Mouse (Mus musculus): ENCODE results near the gene 3110018I06Rik.

3110018I06Rik gene

DNA sequence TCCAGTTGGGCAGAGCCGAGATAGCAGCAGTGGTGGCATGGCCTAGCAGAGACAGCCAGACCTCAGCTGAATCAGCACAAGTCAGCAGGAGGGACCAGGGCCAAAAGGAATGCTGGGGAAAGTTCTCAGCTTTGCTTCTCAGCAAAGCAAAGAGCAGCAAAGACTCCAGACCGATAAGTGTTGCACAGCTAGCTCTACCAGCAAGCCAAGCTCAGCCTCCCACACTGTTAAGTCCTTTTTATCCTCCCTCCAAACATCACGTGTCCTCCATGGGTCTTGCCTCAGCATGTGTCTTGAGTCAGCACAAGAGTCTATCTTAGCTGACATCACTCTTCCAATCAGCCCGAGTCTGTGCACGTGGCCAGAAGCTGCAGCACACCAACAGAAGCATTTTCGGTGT is at the start of gene 3110018I06Rik:
TSS of gene 3110018I06Rik (plus strand) at position 262 of the 400 bp plus-strand sequence.
- DNase-seq, result no peak

DNA sequence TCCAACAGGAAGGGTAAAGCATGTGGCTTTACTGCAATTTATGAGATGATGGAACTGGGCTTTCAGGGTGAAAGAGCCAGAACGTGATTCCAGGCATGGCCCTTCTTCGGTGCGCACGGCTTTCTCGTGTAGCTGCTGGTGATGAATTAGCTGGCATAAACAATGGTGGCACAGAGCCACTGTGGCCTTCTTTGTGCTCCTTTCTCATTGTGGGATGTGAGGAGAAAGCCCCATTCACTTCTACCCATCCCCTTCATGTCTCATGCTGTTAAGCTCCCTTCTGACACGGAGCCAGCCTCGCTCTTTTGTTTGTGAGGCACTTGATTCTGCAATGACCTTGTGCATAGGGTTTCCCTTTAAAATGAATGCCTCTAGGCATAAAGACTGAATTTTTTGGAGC is 43.8 kb upstream of the 3110018I06Rik start:
- no peak for DNase-seq

DNA sequence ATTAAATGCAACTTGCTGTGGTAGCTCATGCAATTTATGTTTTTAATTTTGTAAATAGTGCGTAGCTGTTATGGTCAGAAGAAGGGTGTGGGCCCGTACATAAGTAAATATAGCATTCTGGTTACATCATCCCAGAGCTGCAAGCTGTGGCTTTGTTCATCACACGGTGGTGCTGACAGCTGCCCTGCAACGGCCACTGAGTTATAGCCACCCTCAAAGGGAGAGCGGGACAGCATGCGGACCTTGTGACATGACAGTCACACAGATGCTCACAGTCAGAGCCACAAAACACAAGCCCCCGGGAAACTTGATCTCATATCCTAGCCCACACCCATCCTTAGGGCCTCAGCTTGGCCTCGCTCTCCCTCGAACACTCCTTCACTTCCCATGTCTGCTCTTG is 30.6 kb upstream of the 3110018I06Rik start:
- DNase-seq, result no peak

DNA sequence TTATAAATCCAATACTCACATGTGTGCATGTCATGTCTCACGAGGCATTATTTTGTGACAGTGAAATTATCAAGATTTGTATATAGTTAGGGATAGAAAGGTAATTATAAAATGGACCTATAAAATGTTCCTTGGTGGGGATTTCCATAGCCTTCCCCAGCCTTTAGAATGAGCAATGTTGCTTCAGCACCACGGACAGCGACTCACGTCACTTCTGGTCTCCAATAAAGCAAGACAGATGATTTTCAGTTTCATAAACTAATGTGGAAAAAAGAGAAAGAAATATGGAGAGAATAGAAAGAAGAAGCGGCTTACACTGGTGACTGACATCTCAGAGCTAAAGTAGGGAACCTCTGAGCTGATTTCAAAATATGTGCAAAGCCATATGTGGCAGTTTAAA is 23.7 kb upstream of the 3110018I06Rik start:
- no peak for DNase-seq

DNA sequence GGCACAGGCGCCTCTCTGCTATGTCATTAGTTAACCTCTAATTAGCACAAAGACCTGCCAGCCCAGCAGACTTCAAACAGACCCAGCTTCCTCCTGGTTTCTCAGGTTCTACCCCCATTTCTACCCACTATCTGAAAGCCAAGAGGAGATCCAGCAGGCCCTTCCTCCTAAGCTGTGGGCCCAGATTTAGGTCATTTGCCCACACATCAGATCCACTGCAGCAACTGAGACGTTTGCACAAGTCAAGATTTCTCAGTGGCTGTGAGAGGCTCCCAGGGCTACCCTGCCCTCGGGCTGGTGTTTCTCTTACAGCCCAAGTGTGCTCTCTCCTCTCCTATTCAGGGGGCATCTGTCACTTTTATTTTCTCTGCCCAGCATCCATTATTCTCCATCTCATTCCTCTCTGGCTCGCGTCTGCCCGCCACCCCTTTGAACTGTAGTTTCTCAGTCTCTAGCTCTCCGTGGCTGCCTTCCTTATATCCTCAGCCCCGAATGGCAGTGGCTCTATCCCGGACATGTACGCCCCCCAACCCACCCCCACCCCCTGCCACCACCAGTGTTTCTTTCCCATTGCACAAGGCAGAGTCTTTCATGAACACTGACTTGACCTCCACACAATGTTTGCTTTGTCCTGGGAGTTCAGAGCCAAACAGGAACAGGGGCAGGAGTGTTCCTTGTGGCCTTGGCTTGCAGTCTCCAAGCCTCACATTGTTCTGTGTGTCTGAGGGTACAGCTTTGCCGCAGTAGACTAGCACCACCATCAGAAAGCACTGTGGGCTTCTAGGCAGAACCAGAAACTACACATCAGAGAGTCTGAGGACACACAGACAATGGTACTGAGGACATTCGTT is 11.8 kb upstream of the 3110018I06Rik start:
- DNase-seq, result peak; percentile 22

DNA sequence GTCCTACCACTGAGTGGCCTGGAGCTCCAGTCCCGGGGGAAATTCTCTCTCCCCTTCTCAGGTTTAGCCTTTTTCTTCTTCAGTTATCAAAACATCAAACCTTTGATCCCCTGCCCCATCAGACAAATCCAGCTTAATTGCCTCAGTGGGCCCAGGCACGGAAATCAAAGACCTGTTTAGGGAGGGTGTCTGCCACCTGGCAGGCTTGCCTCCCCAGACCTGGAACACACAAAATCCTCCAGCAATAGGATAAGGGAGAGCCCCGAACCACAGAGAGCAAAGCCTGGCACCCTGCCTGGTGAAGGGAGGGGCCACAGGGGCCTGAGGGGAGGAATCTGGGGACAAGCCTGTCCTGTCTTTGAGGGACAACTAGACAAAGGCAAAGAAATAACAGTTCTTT is 9.1 kb upstream of the 3110018I06Rik start:
- DNase-seq, result no peak

DNA sequence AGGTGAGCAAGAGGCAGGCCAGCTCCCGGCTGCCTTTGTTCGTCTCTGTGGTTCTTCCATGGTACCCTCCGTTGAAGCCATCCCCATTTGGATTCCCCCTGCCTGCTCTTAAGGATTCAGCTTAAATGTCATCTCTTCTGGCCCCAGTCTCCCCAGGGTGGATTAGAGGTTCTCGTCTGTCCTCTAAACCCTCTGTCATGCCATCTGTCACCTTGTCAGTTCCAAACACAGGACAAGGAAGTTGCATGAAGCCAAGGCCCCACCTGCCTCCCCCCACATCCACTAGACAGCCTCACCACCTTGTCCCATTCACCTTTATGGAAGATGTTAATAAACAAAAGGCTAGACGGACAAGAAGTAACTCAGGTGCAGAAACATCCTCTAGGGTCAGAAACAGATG is 5.4 kb upstream of the 3110018I06Rik start:
- no peak for DNase-seq

DNA sequence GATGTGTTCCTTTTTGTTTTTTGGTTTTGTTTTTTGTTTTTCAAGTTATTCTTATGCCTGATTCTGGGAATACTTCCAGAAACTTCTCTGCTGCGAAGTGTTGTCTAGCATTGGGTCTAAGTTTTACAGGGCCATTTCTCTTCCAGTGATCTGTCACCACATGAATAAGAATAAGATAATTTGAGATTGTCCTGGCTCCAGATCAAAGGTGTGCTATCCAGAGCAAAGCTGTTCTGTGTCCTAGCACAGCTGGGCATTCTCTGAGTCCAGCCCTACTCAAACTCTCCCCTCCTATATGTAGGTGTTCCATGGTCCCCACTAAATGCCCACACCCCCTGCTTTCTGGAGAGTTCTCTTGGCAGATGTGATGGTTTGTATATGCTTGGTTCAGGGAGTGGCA is 2.9 kb downstream of the 3110018I06Rik start:
- DNase-seq, result no peak

DNA sequence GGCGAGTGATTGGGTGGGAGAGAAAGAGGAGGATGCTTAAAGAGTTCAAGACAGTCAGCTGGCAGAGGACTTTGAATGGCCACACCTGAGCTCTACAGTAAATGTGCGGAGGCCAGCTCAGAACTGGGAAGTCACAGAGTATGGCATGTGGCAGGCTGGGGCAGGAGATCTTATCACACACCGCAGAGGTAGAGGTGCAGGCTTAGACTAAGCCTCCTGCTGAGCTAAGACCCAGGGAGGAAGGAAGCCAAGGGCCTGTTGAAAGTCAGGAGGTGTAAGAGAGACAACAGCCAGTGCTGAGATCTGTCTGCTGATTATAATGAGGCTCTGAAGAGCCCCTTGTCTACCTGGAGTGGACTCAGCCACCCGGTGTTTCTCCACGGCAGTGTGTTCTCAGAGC is 8.5 kb downstream of the 3110018I06Rik start:
- DNase-seq, result no peak

DNA sequence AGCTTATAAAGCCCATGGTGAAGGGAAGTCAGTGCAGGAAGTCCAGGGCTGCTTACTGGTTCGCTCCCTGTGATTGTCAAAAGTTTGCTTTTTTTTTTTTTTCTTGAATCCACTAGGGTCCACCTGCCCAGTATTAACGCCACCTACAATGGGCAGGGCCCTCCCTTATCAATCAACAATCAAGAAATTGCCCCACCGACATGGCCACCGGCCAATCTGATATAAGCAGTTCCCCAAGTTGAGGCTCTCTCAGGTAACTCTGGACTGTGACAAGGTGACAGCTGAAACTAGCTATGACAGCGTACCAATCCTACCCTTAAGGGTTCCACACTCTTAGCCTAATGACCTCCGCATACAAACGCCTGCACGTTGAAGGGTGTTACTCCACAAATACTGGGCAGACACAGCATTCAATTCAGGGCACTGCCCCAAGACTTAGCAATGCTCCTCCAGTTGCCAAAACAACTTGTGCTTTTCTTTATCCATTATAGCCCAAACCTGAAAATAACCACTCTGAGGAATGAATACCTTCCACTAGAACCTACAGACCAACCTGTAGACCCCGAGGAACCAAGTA is 21.3 kb downstream of the 3110018I06Rik start:
- DNase-seq, result no peak

DNA sequence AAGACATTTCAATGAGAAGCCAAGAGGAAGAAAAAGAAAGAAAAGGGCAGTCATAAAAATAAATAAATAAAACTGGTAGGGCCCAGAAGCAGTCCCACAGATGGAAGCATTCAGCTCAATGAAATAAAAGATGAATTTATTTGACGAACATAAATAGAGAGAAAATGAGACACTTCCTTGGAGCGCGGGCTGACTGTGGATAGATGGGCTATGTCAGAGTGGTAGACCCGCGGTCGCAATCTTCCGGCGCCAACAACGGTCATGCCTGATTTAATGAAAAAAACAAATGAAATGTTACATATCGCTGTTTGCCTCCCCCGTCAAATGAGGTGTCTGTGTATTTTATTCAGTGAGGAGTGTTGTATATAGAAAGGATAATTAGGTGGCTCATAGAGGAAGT is 22.7 kb downstream of the 3110018I06Rik start:
- no peak for DNase-seq

DNA sequence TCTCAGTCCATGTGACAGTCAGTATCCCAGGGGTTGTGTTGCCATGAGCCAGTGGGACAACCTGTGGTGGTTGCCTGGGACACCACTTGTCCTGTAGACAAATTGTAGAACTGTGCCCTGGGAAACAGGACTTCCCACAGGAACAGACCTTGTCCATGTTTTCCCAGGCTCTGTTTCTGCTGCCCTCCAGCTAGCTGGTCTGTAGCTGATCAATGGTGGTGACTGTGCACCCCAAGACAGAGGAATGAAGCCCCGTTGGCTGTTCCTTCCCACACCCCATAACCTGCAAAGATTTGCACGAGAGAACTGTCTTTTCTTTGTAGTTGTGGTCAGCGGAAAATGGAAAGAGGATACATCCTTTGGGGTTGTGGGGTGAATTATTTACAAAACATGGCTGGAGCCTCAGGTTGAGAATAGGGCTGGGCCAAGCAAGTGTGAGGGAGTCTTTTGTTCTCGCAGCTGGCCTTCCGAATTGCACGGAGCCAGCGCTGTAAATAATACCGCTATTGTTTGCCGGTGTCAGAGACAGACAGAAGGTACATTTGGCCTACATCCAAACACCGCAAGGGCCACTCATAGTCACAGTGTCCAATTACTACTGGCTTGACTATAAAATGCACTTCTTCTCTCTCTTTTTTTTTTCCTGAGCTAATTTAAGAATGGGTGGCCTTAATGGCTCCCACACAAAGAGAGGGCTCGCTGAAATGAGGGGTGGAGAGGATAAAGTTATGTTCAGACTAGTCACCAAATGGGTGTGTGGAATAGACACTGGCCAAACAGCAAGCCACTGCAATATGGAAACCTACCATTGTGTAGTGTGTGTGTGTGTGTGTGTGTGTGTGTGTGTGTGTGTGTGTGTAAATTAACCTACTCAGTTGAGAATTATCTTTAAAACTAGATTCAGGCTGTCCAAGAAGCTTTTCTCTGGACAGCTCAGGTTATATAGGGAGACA is 28.1 kb downstream of the 3110018I06Rik start:
- peak; percentile 7 for DNase-seq

DNA sequence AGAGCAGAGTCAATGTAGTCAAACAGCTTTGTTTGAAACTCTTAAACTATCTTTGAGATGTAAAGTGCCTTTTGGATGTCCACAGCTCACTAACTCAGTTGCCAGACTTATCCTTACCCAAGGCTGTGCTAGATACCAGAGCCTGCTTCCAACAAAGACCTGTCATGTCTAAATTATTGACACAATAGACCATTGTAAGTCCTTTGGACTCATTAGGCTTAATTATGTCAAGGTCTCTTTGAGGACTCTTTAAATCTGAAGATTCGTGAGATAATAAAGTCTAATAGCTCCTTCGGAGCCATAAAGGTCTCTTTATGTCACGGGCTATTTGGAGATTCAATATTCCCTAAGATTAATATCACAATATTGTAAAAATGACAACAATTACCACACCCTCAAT is 32.5 kb downstream of the 3110018I06Rik start:
- no peak for DNase-seq

DNA sequence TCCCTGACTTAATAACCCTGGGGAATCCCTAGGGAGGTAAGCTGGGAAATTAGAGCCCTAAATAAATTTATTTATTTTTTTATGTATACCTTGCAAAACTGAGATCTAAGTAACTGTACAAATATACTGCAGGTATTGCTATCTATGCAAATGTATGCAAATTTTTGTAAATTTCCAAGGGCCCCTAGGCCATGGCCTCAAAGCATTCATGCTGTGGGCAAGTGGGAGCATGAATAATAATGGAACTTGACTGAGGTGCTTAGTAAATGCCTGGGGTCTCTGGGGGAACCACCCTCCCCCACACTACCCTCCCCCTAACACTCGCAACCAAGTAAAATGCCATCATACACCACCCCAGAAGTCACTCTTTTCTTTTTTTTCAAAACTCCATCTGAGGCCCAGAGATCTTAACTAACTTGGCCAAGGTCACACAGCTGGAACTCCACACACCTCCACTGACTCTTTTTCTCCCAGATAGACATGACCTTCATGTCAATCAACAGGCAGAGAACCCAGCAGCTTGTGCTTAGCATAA is 40.0 kb downstream of the 3110018I06Rik start:
- no peak for DNase-seq

DNA sequence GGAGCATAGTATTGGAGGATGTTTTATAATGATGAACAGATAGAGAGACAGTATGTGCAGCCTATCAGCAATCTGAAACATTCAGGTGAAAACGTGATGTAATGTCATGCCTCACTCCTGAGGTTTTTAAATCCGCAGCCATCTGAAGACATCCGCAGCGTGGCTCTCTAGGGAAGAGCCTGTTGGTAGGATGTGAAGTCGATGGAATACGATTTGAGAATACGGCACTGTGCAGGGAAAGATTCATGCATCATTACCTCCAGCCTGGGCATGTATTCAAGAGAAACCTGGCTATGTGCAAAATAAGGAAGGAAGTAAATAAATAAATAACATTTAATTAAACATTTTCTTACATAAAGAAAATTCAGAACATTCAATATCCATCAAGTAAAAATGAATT is 44.4 kb downstream of the 3110018I06Rik start:
- DNase-seq, result no peak

Measured in right cerebral cortex, adult 18-20 months (tissue).